Comparison of ENCODE assay signal across 9 mouse cellular contexts in the genomic region with DNA sequence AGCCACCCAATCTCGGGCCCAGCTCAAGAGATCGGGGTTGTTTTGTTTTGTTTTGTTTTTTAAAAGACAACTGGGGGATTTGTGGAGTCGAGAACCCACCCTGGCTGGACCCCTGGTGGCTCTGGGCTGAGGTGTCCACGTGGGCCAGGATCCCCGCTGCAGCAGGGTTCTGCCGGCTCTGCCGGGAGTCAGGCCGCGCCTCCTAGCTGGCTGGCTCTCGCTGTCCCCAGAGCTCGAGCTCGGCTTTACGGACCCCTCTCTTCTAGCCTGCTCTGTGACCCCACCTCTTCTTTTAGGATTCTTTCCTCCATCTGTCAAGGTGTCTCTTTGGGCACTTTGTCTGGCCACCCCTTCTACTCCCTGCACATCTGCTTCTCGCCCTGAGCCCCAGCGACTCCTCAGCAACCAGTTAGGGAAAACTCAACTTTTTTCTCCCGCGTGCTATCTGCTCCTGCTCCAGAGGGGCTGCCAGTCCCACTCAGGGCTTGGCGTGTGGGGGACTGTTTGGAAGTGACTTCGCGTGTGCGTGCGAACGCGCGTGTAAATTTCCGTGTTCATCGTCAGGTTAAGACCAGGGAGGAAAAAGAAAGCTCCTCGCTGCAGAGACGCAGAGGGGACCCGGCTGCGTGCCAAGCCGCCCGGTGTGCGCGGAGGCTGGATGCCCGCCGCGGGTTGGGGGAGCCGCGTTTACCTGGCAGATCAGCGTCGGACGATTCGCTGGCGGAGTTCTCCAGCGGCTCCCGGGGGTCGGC. TPM values are rescaled to one million over a fixed set of nuclear protein-coding genes. Genes with fewer than 3 reads are reported as not detected.
DNase-seq lines count a peak whose midpoint lies in the region; ATAC-seq and TF ChIP-seq lines count a peak whose summit lies in the region.
"Had no signal": no experiment of that assay in that cellular context is flagged by ENCODE, and none has a peak within 500 bp of the region (broad histone marks: within the 10 kb centered on the region; RNA-seq: fewer than 3 reads in every experiment).

No protein-coding gene starts in this region.

- H3K9me3 ChIP-seq in lung, embryonic 14.5 days (ENCODE audit: low read depth, low read length) = no peaks in the 10 kb centered on the region
- no peaks in the 10 kb centered on the region for H3K9me3 ChIP-seq in forebrain, embryonic 13.5 days (replicated peaks)
- H3K9me3 ChIP-seq in kidney, postnatal 0 days (replicated peaks; ENCODE audit: low read length) = no peaks in the 10 kb centered on the region
- no peaks in the 10 kb centered on the region for H3K9me3 ChIP-seq in stomach, embryonic 14.5 days (ENCODE audit: control insufficient read depth, low read depth, low read length)

- no peak for TF ChIP-seq CTCF in lung, embryonic 14.5 days (IDR thresholded peaks at IDR 0.05; ENCODE audit: low read depth)
- TF ChIP-seq CTCF in kidney, postnatal 0 days (IDR thresholded peaks at IDR 0.05; ENCODE audit: low read depth) = 0 out of 2 replicates have a peak, but pooled peaks have one; percentile 4

- peak overlapping the region; percentile 34 for H3K4me3 ChIP-seq in lung, embryonic 14.5 days (ENCODE audit: low read depth, low read length)
- peak overlapping the region; percentile 25 for H3K4me3 ChIP-seq in forebrain, embryonic 13.5 days
- peak overlapping the region; percentile 13 for H3K4me3 ChIP-seq in kidney, postnatal 0 days (replicated peaks; ENCODE audit: low read depth, low read length)
- H3K4me3 ChIP-seq in stomach, embryonic 14.5 days (ENCODE audit: low read depth, low read length) = peak overlapping the region; percentile 77

- no peak overlapping the region for H3K27ac ChIP-seq in lung, embryonic 14.5 days (ENCODE audit: low read depth)
- no peak overlapping the region for H3K27ac ChIP-seq in forebrain, embryonic 13.5 days
- no peak overlapping the region for H3K27ac ChIP-seq in kidney, postnatal 0 days
- H3K27ac ChIP-seq in stomach, embryonic 14.5 days (ENCODE audit: low read length) = peak overlapping the region; percentile 98

- WGBS in lung, embryonic 14.5 days = 2% methylated on average over 48 of the region's 48 CpGs
- under 1% methylated on average over 48 of the region's 48 CpGs for WGBS in forebrain, embryonic 13.5 days
- WGBS in kidney, postnatal 0 days = 2% methylated on average over 47 of the region's 48 CpGs
- WGBS in stomach, embryonic 14.5 days = under 1% methylated on average over 48 of the region's 48 CpGs

- peaks cover 93% of the 10 kb centered on the region for H3K27me3 ChIP-seq in lung, embryonic 14.5 days (ENCODE audit: insufficient read depth, low read length)
- peaks cover 94% of the 10 kb centered on the region for H3K27me3 ChIP-seq in forebrain, embryonic 13.5 days
- H3K27me3 ChIP-seq in kidney, postnatal 0 days (ENCODE audit: insufficient read depth, low read length) = peaks cover 92% of the 10 kb centered on the region
- H3K27me3 ChIP-seq in stomach, embryonic 14.5 days (ENCODE audit: control insufficient read depth, insufficient read depth, low read length) = peaks cover 14% of the 10 kb centered on the region; the same call in 1 of the 2 replicates

- H3K4me1 ChIP-seq in lung, embryonic 14.5 days (ENCODE audit: insufficient read depth) = no peaks in the 10 kb centered on the region
- peaks cover 28% of the 10 kb centered on the region for H3K4me1 ChIP-seq in forebrain, embryonic 13.5 days
- peaks cover 16% of the 10 kb centered on the region for H3K4me1 ChIP-seq in kidney, postnatal 0 days (replicated peaks; ENCODE audit: insufficient read depth, low read length)
- H3K4me1 ChIP-seq in stomach, embryonic 14.5 days (ENCODE audit: control insufficient read depth, insufficient read depth, low read length) = 0 out of 2 replicates have a peak, but pooled peaks cover 3% of the 10 kb centered on the region

- peak overlapping the region; percentile 46; the same call in 1 of the 2 replicates for H3K9ac ChIP-seq in lung, embryonic 14.5 days
- H3K9ac ChIP-seq in forebrain, embryonic 13.5 days = no peak overlapping the region
- no peak overlapping the region; the same call in 1 of the 2 replicates for H3K9ac ChIP-seq in kidney, postnatal 0 days (ENCODE audit: low read depth, low read length)
- peak overlapping the region; percentile 99 for H3K9ac ChIP-seq in stomach, embryonic 14.5 days (replicated peaks; ENCODE audit: low read depth, low read length)

- ATAC-seq in lung, embryonic 14.5 days (ENCODE audit: insufficient read depth) = no peak
- ATAC-seq in forebrain, embryonic 13.5 days = no peak
- no peak for ATAC-seq in kidney, postnatal 0 days (replicated peaks; ENCODE audit: low FRiP score, low read depth)
- ATAC-seq in stomach, embryonic 14.5 days (ENCODE audit: insufficient number of reproducible peaks, insufficient read depth, low FRiP score, low read depth) = no peak
- ATAC-seq in activated CD4-positive, CD25-positive, alpha-beta regulatory T cell, adult 4 months = no peak

- no peaks in the 10 kb centered on the region for H3K36me3 ChIP-seq in lung, embryonic 14.5 days (ENCODE audit: insufficient read depth)
- no peaks in the 10 kb centered on the region for H3K36me3 ChIP-seq in forebrain, embryonic 13.5 days (ENCODE audit: poor library complexity, severe bottlenecking)
- H3K36me3 ChIP-seq in kidney, postnatal 0 days (ENCODE audit: insufficient read depth, low read length) = no peaks in the 10 kb centered on the region
- peaks cover 5% of the 10 kb centered on the region; the same call in 1 of the 2 replicates for H3K36me3 ChIP-seq in stomach, embryonic 14.5 days (ENCODE audit: control insufficient read depth, insufficient read depth, low read length)

- DNase-seq in lung, embryonic 14.5 days = peak; percentile 56
- no peak for DNase-seq in lung, adult 18-20 months
- DNase-seq in kidney, postnatal 0 days (ENCODE audit: low spot score) = no peak
- DNase-seq in thymus, postnatal 25 days = no peak
- no peak for DNase-seq in layer of hippocampus, postnatal 14 days (ENCODE audit: low spot score in 2 of 2)

- H3K4me2 ChIP-seq in lung, embryonic 14.5 days = peak overlapping the region; percentile 58
- H3K4me2 ChIP-seq in forebrain, embryonic 13.5 days = peak overlapping the region; percentile 39
- peak overlapping the region; percentile 43 for H3K4me2 ChIP-seq in kidney, postnatal 0 days (ENCODE audit: low read length)
- H3K4me2 ChIP-seq in stomach, embryonic 14.5 days (replicated peaks; ENCODE audit: low read depth, low read length) = peak overlapping the region; percentile 54

RNA-seq across cellular contexts. Expression of a gene that starts 5.7 kb away (rescaled TPM):
- 0.28 TPM in 1 of 2 replicates, not detected in the other for polyA plus RNA-seq in lung, embryonic 14.5 days (2014; fragmentation: Nextera tagmentation; extraction: Ambion mirVana)
- not detected in 2 replicates for polyA plus RNA-seq in forebrain, embryonic 13.5 days (2015; fragmentation: Nextera tagmentation; extraction: Ambion mirVana)
- polyA plus RNA-seq in kidney, postnatal 0 days (2015; fragmentation: Nextera tagmentation; extraction: Ambion mirVana) = 0.08 TPM in 1 of 2 replicates, not detected in the other
- 262 and 263 TPM in 2 replicates for polyA plus RNA-seq in stomach, embryonic 14.5 days (2014; fragmentation: Nextera tagmentation; extraction: Ambion mirVana)
- total RNA-seq in layer of hippocampus, postnatal 14 days (2021) = not detected
- not detected for polyA plus RNA-seq in activated CD4-positive, CD25-positive, alpha-beta regulatory T cell, adult 4 months (2017; shearing (Covaris generic))

RNA-seq across cellular contexts. Expression of a gene that starts 45.9 kb away (rescaled TPM):
- polyA plus RNA-seq in lung, embryonic 14.5 days (2014; fragmentation: Nextera tagmentation; extraction: Ambion mirVana) = 0.18 TPM in 1 of 2 replicates, not detected in the other
- 0.17 TPM in 1 of 2 replicates, not detected in the other for polyA plus RNA-seq in forebrain, embryonic 13.5 days (2015; fragmentation: Nextera tagmentation; extraction: Ambion mirVana)
- 0.10 and 0.14 TPM in 2 replicates for polyA plus RNA-seq in kidney, postnatal 0 days (2015; fragmentation: Nextera tagmentation; extraction: Ambion mirVana)
- polyA plus RNA-seq in stomach, embryonic 14.5 days (2014; fragmentation: Nextera tagmentation; extraction: Ambion mirVana) = 0.43 TPM in 1 of 2 replicates, not detected in the other
- total RNA-seq in layer of hippocampus, postnatal 14 days (2021) = under 1 TPM; 0.25 to 0.29 TPM
- polyA plus RNA-seq in activated CD4-positive, CD25-positive, alpha-beta regulatory T cell, adult 4 months (2017; shearing (Covaris generic)) = under 1 TPM in 1 of 2 experiments, not detected in 1; 0.25 TPM
- total RNA-seq: gastrocnemius, postnatal 4 days had no signal

Comparison
In these comparisons a context has a peak if more than half of its experiments do, and no peak if none do; other contexts are left out.
1. H3K4me3 ChIP-seq: peak in every context shown above with its lines; median percentile 77 in stomach, embryonic 14.5 days; 34 in lung, embryonic 14.5 days; 25 in forebrain, embryonic 13.5 days; 13 in kidney, postnatal 0 days.
2. H3K9ac ChIP-seq: peak in lung, embryonic 14.5 days (single experiment) and stomach, embryonic 14.5 days (single experiment); none in forebrain, embryonic 13.5 days (single experiment) and kidney, postnatal 0 days (single experiment).
3. RNA of a gene that starts 5.7 kb away (polyA plus RNA-seq): 262 to 263 TPM in stomach, embryonic 14.5 days; 0.28 TPM in lung, embryonic 14.5 days, 0.08 TPM in kidney, postnatal 0 days, not detected in forebrain, embryonic 13.5 days and not detected in activated CD4-positive, CD25-positive, alpha-beta regulatory T cell, adult 4 months; every median in the first group is over 100 times any median in the second.
4. Peak in every context shown above with its lines, with median percentiles within 50 percentile points of each other: H3K4me2 ChIP-seq.